In genomic region chr15:77892420-77892819, GRCm38 (mm10) we compare ENCODE assay signal across 28 mouse cellular contexts. TPM values are rescaled to one million over a fixed set of nuclear protein-coding genes. Genes with fewer than 3 reads are reported as not detected.
DNase-seq lines count a peak whose midpoint lies in the region; ATAC-seq and TF ChIP-seq lines count a peak whose summit lies in the region.
"Had no signal": no experiment of that assay in that cellular context is flagged by ENCODE, and none has a peak within 500 bp of the region (broad histone marks: within the 10 kb centered on the region; RNA-seq: fewer than 3 reads in every experiment).

No protein-coding gene starts in this region.

- H3K36me3 ChIP-seq in intestine, embryonic 16.5 days (ENCODE audit: control insufficient read depth, insufficient read depth, low read length), result no peaks in the 10 kb centered on the region
- H3K36me3 ChIP-seq in intestine, postnatal 0 days (ENCODE audit: control insufficient read depth, insufficient read depth), result no peaks in the 10 kb centered on the region
- no peaks in the 10 kb centered on the region for H3K36me3 ChIP-seq in neural tube, embryonic 11.5 days (ENCODE audit: control insufficient read depth, insufficient read depth, low read length)
- H3K36me3 ChIP-seq in forebrain, embryonic 10.5 days (replicated peaks), result no peaks in the 10 kb centered on the region
- H3K36me3 ChIP-seq: embryonic facial prominence, embryonic 13.5 days; forebrain, embryonic 12.5 days; heart, embryonic 13.5 days; hindbrain, embryonic 13.5 days; limb, embryonic 13.5 days; midbrain, embryonic 10.5 days; midbrain, embryonic 15.5 days; neural tube, embryonic 13.5 days had no signal

- no peaks in the 10 kb centered on the region for H3K27me3 ChIP-seq in intestine, embryonic 16.5 days (replicated peaks; ENCODE audit: control insufficient read depth, insufficient read depth, low read length)
- H3K27me3 ChIP-seq in intestine, postnatal 0 days (replicated peaks; ENCODE audit: control insufficient read depth, insufficient read depth, low read length), result no peaks in the 10 kb centered on the region
- no peaks in the 10 kb centered on the region for H3K27me3 ChIP-seq in neural tube, embryonic 11.5 days (ENCODE audit: control insufficient read depth, insufficient read depth, low read length)
- no peaks in the 10 kb centered on the region for H3K27me3 ChIP-seq in forebrain, embryonic 10.5 days (ENCODE audit: poor library complexity, severe bottlenecking)
- H3K27me3 ChIP-seq: CH12.LX; embryonic facial prominence, embryonic 13.5 days; forebrain, embryonic 12.5 days; heart, embryonic 13.5 days; hindbrain, embryonic 13.5 days; limb, embryonic 13.5 days; midbrain, embryonic 15.5 days; neural tube, embryonic 13.5 days had no signal

- WGBS in intestine, embryonic 16.5 days, result 84% methylated on average over 10 of the region's 10 CpGs
- WGBS in intestine, postnatal 0 days, result 88% methylated on average over 10 of the region's 10 CpGs
- WGBS in neural tube, embryonic 11.5 days, result 91% methylated on average over 10 of the region's 10 CpGs
- 88% methylated on average over 10 of the region's 10 CpGs for WGBS in forebrain, embryonic 10.5 days

- no peak overlapping the region for H3K9ac ChIP-seq in intestine, embryonic 16.5 days (ENCODE audit: low read depth, low read length)
- no peak overlapping the region for H3K9ac ChIP-seq in intestine, postnatal 0 days (ENCODE audit: low read depth, low read length)
- H3K9ac ChIP-seq in neural tube, embryonic 11.5 days (ENCODE audit: low read length), result no peak overlapping the region
- H3K9ac ChIP-seq: embryonic facial prominence, embryonic 13.5 days; forebrain, embryonic 12.5 days; forebrain, postnatal 0 days; heart, embryonic 13.5 days; hindbrain, embryonic 13.5 days; limb, embryonic 13.5 days; midbrain, embryonic 15.5 days; neural tube, embryonic 13.5 days had no signal

- no peaks in the 10 kb centered on the region for H3K9me3 ChIP-seq in intestine, embryonic 16.5 days (ENCODE audit: control insufficient read depth, low read length)
- no peaks in the 10 kb centered on the region for H3K9me3 ChIP-seq in intestine, postnatal 0 days (ENCODE audit: control insufficient read depth)
- no peaks in the 10 kb centered on the region for H3K9me3 ChIP-seq in neural tube, embryonic 11.5 days (ENCODE audit: control insufficient read depth, low read length)
- H3K9me3 ChIP-seq in forebrain, embryonic 10.5 days, result no peaks in the 10 kb centered on the region
- H3K9me3 ChIP-seq: embryonic facial prominence, embryonic 13.5 days; forebrain, embryonic 12.5 days; heart, embryonic 13.5 days; hindbrain, embryonic 13.5 days; limb, embryonic 13.5 days; midbrain, embryonic 10.5 days; midbrain, embryonic 15.5 days; neural tube, embryonic 13.5 days had no signal

- TF ChIP-seq CTCF in intestine, postnatal 0 days (IDR thresholded peaks at IDR 0.05; ENCODE audit: low read depth), result no peak

- peak overlapping the region; percentile 18; the same call in 1 of the 2 replicates for H3K27ac ChIP-seq in intestine, embryonic 16.5 days (ENCODE audit: low read length)
- no peak overlapping the region for H3K27ac ChIP-seq in intestine, postnatal 0 days (ENCODE audit: low read depth, low read length)
- H3K27ac ChIP-seq in neural tube, embryonic 11.5 days (ENCODE audit: low read depth, low read length), result no peak overlapping the region
- no peak overlapping the region for H3K27ac ChIP-seq in forebrain, embryonic 10.5 days
- H3K27ac ChIP-seq: embryonic facial prominence, embryonic 13.5 days; forebrain, embryonic 12.5 days; heart, embryonic 13.5 days; hindbrain, embryonic 13.5 days; limb, embryonic 13.5 days; midbrain, embryonic 10.5 days; midbrain, embryonic 15.5 days; neural tube, embryonic 13.5 days had no signal

- no peak for ATAC-seq in intestine, embryonic 16.5 days
- ATAC-seq in intestine, postnatal 0 days, result no peak
- ATAC-seq in neural tube, embryonic 11.5 days (ENCODE audit: insufficient read depth, low FRiP score, low TSS enrichment), result no peak
- ATAC-seq: activated CD4-positive, CD25-positive, alpha-beta regulatory T cell, adult 4 months; forebrain, postnatal 0 days; midbrain, embryonic 15.5 days had no signal

- H3K4me2 ChIP-seq in intestine, embryonic 16.5 days (ENCODE audit: low read depth, low read length), result no peak overlapping the region
- H3K4me2 ChIP-seq in intestine, postnatal 0 days (replicated peaks; ENCODE audit: low read depth), result no peak overlapping the region
- no peak overlapping the region for H3K4me2 ChIP-seq in neural tube, embryonic 11.5 days (ENCODE audit: low read depth)
- H3K4me2 ChIP-seq: embryonic facial prominence, embryonic 13.5 days; forebrain, embryonic 12.5 days; heart, embryonic 13.5 days; hindbrain, embryonic 13.5 days; limb, embryonic 13.5 days; liver, embryonic 11.5 days; midbrain, embryonic 15.5 days; neural tube, embryonic 13.5 days had no signal

- H3K4me1 ChIP-seq in intestine, embryonic 16.5 days (ENCODE audit: control insufficient read depth, insufficient read depth, low read length), result no peaks in the 10 kb centered on the region
- H3K4me1 ChIP-seq in intestine, postnatal 0 days (replicated peaks; ENCODE audit: control insufficient read depth, insufficient read depth, low read length), result 0 out of 2 replicates have a peak, but pooled peaks cover 4% of the 10 kb centered on the region
- no peaks in the 10 kb centered on the region for H3K4me1 ChIP-seq in neural tube, embryonic 11.5 days (ENCODE audit: control insufficient read depth, insufficient read depth, low read length)
- H3K4me1 ChIP-seq in forebrain, embryonic 10.5 days, result peaks cover 21% of the 10 kb centered on the region
- H3K4me1 ChIP-seq: forebrain, embryonic 12.5 days; hindbrain, embryonic 13.5 days; limb, embryonic 13.5 days; midbrain, embryonic 15.5 days had no signal

- no peak overlapping the region for H3K4me3 ChIP-seq in intestine, embryonic 16.5 days (ENCODE audit: low read length)
- H3K4me3 ChIP-seq in intestine, postnatal 0 days (ENCODE audit: low read depth, low read length), result no peak overlapping the region
- H3K4me3 ChIP-seq in neural tube, embryonic 11.5 days (ENCODE audit: low read depth, low read length), result no peak overlapping the region
- no peak overlapping the region for H3K4me3 ChIP-seq in forebrain, embryonic 10.5 days
- H3K4me3 ChIP-seq: embryonic facial prominence, embryonic 13.5 days; erythroblast, embryonic 14.5 days; forebrain, embryonic 12.5 days; heart, embryonic 13.5 days; hindbrain, embryonic 13.5 days; limb, embryonic 13.5 days; midbrain, embryonic 10.5 days; midbrain, embryonic 15.5 days; neural tube, embryonic 13.5 days had no signal

- peak; percentile 0 for DNase-seq in adrenal gland, postnatal 25 days
- no peak for DNase-seq in adrenal gland, postnatal 14 days
- peak; percentile 3 for DNase-seq in neural tube, embryonic 11.5 days (ENCODE audit: low spot score)
- no peak for DNase-seq in neural tube, embryonic 10.5 days (ENCODE audit: extremely low spot score, low spot score)
- no peak for DNase-seq in spleen, postnatal 14 days (ENCODE audit: low spot score in 2 of 2)
- no peak for DNase-seq in forebrain, embryonic 10.5 days (ENCODE audit: extremely low spot score, low spot score)
- DNase-seq: adrenal gland, adult 2 months; cerebellum, adult 11 months; cerebellum, postnatal 10 days; forebrain, postnatal 0 days; kidney, adult 11 months; right cerebral cortex, postnatal 4 days; thymus, adult 2 months; thymus, postnatal 36 days had no signal

RNA-seq across cellular contexts. Expression of gene Txn2, which starts 36.4 kb away (rescaled TPM):
- 483 and 599 TPM in 2 replicates for total RNA-seq in adrenal gland, postnatal 25 days (2021)
- 430 and 443 TPM in 2 replicates for total RNA-seq in adrenal gland, postnatal 14 days (2021)
- polyA plus RNA-seq in intestine, embryonic 16.5 days (2015; fragmentation: Nextera tagmentation; extraction: Ambion mirVana), result 357 and 388 TPM in 2 replicates
- polyA plus RNA-seq in intestine, postnatal 0 days (2015; fragmentation: Nextera tagmentation; extraction: Ambion mirVana), result 165 and 173 TPM in 2 replicates
- 262 and 277 TPM in 2 replicates for polyA plus RNA-seq in neural tube, embryonic 11.5 days (2014; fragmentation: Nextera tagmentation; extraction: Ambion mirVana)
- polyA plus RNA-seq in forebrain, embryonic 10.5 days (2016; fragmentation: Nextera tagmentation; extraction: Ambion mirVana), result 288 and 291 TPM in 2 replicates

RNA-seq across cellular contexts. Expression of gene Myh9, which starts 50.4 kb away (rescaled TPM):
- total RNA-seq in adrenal gland, postnatal 25 days (2021), result 325 and 352 TPM in 2 replicates
- 280 and 301 TPM in 2 replicates for total RNA-seq in adrenal gland, postnatal 14 days (2021)
- polyA plus RNA-seq in intestine, embryonic 16.5 days (2015; fragmentation: Nextera tagmentation; extraction: Ambion mirVana), result 39.1 and 43.8 TPM in 2 replicates
- 25.7 and 27.7 TPM in 2 replicates for polyA plus RNA-seq in intestine, postnatal 0 days (2015; fragmentation: Nextera tagmentation; extraction: Ambion mirVana)
- polyA plus RNA-seq in neural tube, embryonic 11.5 days (2014; fragmentation: Nextera tagmentation; extraction: Ambion mirVana), result 24.5 and 25.3 TPM in 2 replicates
- 35.6 and 36.8 TPM in 2 replicates for polyA plus RNA-seq in forebrain, embryonic 10.5 days (2016; fragmentation: Nextera tagmentation; extraction: Ambion mirVana)

Comparison
In these comparisons a context has a peak if more than half of its experiments do, and no peak if none do; other contexts are left out.
1. DNase-seq: peak in adrenal gland, postnatal 25 days (single experiment) and neural tube, embryonic 11.5 days (single experiment); none in adrenal gland, postnatal 14 days (single experiment), neural tube, embryonic 10.5 days (single experiment), spleen, postnatal 14 days (0 of 2) and forebrain, embryonic 10.5 days (single experiment).